Mouse (Mus musculus) kidney, adult 2 months (tissue): ENCODE measurements around the gene Cnpy3.
"Not testable (repeated sequence)": the region's sequence is repeated elsewhere in the genome, so short reads cannot be mapped to it uniquely, and the experiment has no call there.

Experiments used
- CTCF ChIP-seq: fragments of 200-500 bp; conservative IDR thresholded peaks from 2 replicates; pipeline ENCODE4 v1.5.1; 2011; ENCODE audit warnings: low read depth, mild to moderate bottlenecking, control low read depth, low read length, moderate library complexity, mixed read lengths; ENCODE audit not compliant: insufficient read depth, insufficient read length
- POLR2A ChIP-seq: fragments of 200-500 bp; IDR thresholded peaks from one replicate; pipeline ENCODE4 v1.6.1; 2011; ENCODE audit warnings: low read depth, low read length, control low read depth

DNA sequence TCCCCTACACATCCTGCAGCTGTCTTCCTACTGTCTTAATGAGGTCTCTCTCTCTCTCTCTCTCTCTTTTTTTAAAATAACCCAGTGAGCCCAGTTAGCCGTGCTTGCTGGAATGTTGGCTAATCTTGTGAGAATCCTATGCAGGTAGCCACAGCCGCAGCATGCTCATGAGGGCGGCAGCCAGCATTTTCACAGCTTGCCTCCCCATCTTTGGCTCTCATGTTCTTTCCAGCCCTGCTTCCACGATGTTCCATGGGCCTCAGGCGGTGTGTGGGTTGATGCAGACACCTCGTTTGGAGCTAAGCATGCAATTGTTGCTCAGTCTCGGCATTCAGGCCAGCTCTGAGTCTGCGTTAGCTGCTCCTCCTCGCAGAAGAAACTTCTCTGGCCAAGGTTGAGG, 12.9 kb upstream of the Cnpy3 start:
- not testable (repeated sequence) for TF ChIP-seq CTCF, POLR2A
